Mouse (Mus musculus) layer of hippocampus, adult 18-20 months (tissue): ENCODE measurements around the gene Fbxl12. TPM values are rescaled to one million over a fixed set of nuclear protein-coding genes. Genes with fewer than 3 reads are reported as not detected.
A peak's percentile ranks its signal among the peaks of the same experiment; 100 is the strongest.
"Not testable (repeated sequence)": the region's sequence is repeated elsewhere in the genome, so short reads cannot be mapped to it uniquely, and the experiment has no call there.

Experiments
- DNase-seq, 2 experiments: peaks; one replicate each; pipeline ENCODE4 v3.0.0; 2022; ENCODE audit warnings: low spot score in 2 of 2
- total RNA-seq, 2 experiments: library from RNA; stranded (reverse); gene quantifications; 2 replicates each; pipeline ENCODE4 v1.2.3; 2021

The Fbxl12 gene
- total RNA-seq, 2 experiments from 2014 or later = 22.5 to 22.7 TPM

DNA sequence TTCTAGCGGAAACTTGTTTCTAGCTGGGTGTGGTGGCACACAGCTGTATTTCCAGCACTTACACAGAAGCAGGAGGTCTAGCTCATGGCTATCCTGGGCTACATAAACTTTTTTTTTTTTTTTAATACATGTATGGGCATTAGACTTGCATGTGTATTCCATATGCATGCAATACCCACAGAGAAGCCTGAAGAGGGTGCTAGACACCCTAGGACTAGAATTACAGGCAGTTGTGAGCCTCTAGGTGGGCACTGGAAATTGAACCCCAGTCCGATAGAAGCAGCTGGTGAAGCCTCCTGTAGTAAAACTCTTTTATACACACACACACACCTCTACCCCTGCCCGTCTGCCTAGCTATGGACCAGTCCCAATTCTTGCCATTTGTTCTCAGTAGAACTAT, 9.3 kb upstream of the Fbxl12 start:
- DNase-seq = no peak

DNA sequence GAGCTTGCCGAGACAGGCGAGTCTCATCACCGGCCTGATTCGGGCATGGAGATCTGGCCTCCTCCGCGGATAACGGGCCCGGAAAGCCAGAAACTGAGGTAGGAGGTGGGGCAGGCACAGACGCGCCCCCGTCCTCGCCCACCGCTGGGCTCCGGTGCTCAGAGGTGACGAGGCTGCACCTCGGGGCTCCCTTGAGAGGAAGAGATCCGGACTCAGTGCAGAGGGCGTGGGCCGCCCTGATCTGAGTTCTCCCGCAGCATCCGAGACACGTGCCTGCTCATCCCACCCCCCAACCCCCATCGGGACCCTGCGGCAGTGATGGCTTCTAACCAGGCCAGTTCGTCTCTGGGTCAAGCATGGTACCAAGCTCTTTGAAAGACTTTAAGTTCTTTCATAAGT, 7.7 kb upstream of the Fbxl12 start:
- no peak for DNase-seq

DNA sequence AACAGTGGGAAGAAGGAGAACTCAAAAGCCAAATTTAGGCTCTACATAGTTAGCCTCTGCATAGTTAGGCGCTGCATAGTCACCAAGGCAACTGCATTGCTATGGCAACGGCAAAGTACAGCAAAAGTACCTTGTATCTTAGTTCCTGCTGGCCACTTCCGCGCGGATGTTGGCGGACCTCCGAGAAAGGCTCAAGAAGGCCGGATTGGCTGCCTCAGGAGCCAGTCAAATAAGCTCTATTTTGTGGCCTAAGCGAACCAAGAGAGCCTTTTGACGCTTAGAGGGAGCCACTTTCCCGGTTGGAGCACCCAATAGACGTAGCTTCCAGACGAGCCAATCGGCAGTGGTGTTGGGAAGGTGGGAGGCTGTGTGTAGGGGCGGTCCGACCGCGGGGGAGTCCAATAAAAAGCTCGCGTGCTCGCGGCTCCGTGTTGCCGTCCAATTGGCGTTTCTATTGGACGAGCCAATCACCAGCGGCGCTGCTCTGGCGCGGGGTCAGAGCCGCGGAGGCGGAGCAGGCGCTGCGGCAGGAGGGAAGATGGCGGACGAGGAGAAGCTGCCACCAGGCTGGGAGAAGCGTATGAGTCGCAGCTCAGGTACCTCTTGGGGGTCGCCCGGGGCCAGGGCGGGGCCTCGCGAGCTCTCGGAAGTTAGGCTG, 7.2 kb upstream of the Fbxl12 start, which contains the start of gene Pin1:
TSS of gene Pin1 (plus strand) at position 494 of the 658 bp plus-strand sequence.
- DNase-seq = peak; percentile 100

DNA sequence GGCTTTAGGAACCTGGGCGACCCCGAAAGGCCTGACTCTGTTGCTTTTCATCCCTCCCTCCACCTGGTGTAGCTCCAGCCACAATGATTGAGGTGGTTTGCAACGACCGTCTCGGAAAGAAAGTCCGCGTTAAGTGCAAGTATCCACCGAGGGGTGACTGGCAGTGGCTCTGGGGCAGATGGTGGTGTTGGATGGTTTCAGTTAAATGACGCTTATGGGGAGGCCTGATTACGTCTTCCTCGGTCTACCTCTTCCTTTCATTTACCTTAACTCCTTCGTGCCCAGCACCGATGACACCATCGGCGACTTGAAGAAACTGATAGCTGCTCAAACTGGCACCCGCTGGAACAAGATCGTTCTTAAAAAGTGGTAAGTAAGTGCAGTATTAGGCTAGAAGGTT, 554 bp upstream of the Fbxl12 start:
- DNase-seq = peak in 1 of 2 experiments; percentile 35

DNA sequence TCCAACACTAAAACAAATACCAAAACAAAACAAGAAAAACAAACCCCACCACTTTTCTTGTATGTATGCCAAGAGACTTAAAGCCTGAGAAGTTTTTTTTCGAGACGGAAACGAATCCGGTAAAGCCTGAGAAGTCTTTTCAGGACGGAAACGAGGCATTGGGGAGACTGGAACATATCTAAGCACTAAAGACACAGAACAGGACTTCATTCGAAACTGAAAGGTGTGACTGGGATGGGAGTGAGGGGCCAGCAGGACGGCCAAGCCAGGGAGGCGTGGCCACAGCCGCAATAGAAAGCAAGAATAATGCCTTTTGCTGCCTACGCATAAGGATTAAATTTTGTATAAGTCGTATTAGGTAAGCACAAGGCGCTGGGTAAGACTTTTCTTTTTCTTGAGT, 786 bp downstream of the Fbxl12 start:
- no peak for DNase-seq

DNA sequence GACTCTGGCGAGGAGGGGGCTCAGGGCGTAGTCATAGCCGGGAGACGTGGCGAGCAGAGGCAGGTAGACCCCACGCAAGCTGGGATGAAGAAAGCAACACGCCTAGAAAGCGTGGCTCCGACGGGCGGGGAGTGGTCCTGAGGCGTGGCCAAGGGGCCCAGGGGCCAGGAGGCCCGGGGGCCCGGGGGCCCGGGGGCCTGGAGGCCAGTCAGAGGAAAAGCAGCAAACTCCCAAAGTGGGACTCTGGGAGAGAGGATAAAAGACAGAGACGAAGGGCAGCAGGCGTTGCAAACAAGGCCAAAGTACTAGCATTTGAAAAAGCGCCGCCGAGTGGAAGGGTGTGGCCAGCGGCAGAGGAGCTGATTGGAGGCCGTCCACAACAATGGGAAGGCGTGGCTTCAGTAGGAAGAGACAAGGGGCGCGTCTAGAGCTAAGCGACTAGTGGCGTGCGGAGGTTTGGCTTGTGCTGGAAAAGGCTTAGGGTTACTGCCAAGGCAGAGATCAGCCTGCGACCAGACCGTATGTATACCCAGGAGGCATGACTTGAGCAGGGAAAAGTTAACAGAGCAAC, 1.6 kb downstream of the Fbxl12 start:
- DNase-seq = peak in 1 of 2 experiments; percentile 82

DNA sequence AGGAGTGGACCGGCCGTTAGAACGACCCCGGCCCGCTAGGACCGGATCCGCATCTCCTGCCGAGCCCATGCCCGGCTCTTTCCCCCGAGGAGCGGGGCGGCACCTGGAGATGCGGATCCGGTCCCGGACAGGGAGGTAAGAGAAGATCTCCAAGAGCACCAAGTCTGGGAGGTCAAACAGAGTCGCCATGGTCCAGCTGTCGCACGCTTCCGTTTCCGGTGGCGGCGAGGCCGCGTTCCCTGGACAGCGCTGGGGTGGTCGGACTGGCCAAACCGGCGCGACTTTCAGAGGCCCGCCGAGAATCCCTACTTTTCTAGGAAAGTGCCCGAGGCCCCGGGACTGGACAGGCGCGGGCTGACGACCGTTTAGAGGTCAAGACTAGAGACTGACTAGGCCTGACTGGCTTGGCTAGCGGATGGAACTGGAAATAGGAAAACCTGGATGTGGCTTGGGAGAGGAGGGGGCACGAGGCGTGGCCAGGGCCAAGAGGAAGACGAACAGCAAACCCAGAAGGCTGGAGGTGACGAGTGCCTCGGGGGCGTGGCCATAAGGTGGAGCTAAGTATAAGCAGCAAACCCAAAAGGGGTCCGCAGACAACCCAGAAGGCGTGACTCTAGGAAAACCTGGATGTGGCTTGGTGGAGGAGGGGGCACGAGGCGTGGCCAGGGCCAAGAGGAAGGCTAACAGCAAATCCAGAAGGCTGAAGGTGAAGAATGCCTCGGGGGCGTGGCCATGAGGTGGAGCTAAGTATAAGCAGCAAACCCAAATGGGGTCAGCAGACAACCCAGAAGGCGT, 2.3 kb downstream of the Fbxl12 start, which contains the start of gene Ubl5:
TSS of gene Ubl5 (plus strand) at position 778 of the 795 bp plus-strand sequence.
- no peak for DNase-seq

DNA sequence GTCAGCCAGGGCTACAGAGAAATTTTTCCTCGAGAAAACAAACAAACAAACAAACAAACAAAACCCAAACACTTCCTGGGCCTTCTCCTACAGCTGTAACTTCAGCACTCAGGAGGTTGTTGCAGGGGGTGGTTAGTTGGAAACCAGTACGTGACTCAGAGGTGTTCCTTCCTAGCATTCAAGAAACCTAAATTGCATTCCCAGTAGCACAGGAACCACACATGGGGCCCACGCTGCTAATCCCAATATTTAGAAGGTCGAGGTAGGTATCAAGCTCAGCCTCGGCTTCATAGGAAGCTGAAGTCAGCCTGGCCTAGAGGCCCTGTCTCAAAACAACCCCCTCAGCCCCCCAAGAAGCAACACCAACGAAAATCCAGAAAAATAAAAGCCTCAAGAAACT, 3.1 kb downstream of the Fbxl12 start:
- no peak for DNase-seq

DNA sequence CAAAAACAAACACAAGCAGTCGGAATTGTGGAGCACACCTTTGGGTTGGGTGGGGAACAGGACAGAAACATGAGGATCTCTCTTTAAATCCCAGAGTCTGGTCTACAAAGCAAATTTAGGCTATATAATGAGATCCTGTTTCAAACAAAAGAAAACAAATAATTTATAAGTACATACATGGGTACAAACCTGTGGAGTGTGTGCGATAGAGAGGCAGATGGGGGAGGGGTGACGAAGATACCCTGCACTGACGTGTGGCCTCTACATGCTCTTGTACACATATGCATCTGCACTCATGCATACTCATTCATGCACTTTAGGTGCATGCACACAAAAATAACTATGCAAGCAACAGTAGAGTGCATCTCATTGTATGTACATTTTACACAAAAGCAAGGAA, 5.1 kb downstream of the Fbxl12 start:
- DNase-seq = no peak

DNA sequence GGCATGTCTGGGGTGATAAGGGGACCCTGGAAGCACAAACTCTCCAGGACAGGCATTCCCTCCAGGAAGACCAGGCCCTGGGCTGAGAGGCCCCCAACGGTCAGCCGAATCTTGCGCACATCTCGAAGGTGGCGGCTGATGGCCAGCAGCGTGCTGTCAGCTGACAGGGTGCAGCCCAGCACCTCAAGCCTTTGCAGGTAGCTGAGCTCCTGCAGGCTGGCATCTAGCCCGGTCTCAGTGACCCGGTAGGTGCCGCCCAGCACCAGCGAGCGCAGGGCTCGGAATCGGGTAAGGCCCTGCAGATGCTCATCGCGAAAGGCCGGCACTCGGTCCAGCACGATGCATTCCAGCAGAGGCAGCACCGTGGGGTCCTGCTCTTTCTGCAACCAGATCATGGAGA, 6.0 kb downstream of the Fbxl12 start:
- no peak for DNase-seq

DNA sequence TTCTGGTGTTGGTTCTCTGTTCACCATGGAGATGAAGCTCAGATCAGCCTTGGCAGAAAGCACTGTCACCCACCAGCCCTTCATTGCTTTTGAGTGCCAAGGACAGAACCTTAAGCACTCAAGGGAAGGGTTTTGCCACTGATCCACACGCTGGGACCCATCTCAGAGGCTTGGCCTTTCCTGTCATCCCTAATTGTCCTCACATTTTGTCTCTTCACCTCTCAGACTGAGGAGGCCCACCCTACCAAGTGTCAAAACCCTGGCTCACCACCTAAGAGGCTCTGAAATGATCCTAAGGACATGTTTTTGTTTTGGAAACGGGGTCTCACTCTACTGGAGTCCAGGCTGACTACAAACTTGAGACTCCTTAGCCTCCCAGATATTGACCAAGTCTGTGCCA, 7.8 kb downstream of the Fbxl12 start:
- DNase-seq = no peak

DNA sequence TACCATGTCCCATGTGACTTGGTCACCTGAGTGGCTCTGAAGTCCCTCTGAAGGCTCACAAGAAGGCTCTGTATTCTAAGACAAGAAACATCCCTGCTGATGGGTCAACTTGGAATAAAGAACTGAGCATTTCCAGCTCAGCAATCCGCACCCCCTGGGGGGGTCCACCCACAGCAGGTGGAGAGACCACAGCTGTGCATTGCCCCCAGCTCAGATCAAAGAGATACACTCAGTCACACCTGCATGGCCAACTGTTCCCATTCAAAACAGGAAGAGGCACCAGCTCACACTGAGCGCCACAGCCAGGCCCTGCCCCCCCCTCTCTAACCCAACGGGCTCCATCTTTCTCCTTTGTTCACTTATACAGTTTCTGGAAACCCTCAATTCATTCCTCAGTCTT, 8.3 kb downstream of the Fbxl12 start:
- no peak for DNase-seq

DNA sequence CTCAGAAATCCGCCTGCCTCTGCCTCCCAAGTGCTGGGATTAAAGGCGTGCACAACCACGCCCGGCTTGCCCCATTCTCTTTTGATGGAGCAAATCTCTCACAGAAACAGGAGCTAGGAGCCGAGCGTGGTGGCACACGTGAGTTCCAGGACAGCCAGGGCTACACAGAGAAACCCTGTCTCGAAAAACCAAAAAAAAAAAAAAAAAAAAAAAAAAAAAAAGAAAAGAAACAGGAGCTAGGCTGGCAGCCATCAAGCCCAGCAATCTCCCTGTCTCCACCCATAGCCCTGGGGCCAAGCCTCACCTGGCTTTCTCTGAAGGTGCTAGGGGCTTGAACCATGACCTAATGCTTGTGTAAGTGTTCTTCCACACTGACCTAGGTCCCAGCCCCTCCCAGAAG, 8.9 kb downstream of the Fbxl12 start:
- not testable (repeated sequence) for DNase-seq

DNA sequence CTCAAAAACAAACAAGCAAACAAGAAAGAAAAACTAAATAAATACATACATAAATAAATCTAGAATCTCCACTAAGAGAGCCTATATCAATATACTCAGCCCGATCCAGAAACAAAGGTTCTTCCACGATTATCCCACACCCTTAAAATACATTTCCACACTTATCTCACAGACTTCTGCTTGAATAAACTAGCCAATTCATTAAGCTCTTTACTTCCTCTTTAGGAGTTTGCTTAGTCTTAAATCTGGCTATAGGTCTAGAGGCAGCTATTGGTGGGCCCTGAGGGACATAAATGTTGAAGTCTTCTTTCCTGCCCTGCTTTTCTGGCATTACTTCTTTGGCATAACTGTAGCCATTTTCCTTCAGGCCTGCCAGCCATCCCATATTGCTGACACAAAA, 13.2 kb downstream of the Fbxl12 start:
- no peak for DNase-seq

DNA sequence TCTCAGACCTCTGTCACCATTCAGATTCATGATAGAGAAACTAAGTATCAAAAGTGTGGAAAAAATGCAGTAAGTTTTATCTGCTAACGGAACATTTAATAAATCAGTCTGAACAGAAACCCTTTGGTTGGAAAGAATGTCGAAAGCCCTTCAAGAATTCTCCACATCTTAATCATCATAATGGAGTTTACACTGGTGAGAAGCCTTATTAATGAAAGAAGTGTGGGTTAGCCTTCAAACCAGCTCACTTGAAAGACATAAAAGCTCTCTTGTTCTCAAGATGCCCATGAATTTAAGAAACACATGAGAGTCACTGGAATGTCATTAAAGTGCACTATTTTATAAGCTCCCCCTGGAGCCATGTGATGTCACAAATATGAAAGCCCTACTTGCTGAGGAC, 27.9 kb downstream of the Fbxl12 start:
- no peak for DNase-seq

DNA sequence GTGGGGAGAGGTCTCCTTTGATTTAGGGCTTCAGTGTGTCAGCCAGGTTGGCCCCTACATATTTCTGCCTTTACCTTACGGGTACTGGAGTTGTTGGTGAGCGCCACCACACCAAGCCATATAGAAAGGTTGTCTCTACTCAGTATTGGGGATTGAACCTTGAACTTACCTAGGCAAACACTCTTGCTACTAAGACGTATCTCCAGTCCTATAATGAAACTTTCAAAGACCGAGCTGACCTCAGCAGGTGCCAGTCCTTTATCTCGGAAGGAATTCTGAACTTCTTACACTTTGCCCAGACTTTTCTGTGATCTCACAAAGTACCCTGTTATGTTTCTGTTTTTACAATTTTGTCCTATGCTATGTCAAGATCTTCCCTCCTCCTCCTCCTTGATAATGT, 32.6 kb downstream of the Fbxl12 start:
- no peak for DNase-seq

DNA sequence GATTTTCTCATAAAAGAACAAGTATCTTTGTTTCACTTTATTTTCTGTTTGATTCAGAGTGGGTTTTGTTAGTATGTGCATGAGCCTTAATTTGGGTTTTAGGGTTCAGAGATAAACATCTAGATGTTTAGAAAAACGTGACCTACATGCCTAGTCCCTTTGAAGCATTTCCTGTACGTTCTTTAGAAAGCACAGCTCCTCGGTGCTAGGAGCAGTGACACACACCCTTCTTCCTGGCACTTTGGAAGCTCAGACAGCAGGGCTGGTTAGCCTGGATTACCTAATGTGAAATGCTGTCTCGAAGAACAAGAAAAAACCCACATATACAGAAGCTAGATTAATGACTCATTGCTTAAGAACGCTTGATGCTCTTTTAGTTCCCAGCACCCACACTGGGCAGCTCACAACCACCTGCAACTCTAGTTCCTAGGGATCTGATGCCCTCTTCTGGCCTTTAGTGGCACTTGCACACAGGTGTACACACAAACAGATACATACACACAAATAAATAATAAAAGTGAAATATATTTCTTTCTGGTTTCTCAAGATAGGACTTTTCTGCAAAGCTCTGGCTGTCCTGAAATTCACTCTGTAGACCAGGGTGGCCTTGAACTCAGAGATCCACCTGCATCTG, 34.6 kb downstream of the Fbxl12 start:
- no peak for DNase-seq

DNA sequence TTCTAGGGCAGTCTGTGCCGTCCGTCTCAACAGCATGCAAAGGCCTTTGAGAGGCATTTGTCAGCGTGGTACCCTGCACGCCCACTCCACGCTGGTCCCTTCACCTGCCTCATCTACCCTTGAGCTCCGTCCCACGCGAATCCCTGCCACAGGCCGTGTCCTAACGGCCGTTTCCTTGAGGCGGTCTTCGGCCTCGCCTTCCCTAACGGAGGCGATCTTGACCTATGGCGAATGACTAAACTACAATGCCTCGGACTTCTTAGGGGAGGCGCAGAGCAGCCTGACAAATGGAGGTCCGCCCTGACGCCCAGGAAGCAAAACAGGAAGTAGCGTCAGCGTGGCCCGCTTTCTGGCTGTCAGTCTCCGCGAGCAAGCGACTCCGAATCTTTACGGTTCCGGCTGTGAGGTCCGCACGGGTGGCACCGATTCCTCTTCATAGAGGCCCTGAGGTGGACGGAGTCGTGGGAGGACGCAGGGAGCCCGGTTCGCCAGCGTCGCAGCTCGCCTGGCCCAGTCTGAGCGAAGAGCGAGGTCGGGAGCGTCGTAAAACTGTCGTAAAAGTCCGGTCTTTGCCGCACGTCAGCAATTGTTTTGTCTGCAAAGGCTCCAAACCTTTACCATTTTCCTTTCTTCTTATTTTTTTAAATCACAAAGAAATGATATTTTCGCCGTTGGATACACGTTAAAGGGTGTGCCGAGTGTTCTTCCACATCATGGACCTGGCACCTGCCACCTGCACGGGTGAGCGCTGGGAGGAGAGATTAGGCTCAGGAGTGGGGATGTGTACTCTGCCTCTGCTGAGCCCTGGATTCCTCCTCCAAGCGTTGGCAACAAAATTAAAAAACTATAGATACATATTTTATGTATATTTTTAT, 37.2 kb downstream of the Fbxl12 start:
- peak; percentile 85 to 91 for DNase-seq

DNA sequence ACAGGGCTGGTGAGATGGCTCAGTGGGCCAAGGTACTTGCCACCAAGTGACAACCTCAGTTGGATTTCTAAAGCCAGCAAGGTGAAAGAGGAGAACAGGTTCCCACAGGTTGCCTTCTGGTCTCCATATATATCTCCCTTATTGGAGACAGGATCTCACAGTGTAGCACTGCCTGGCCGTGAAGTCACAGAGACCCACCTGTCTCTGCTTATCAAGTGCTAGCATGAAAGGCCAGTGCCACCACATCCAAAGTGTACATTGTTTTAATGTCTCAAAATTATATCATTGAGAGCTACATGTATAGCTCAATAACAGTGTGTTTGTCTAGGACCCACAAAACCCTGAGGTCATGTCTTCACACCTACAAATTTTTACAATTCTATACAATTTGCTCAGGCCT, 38.3 kb downstream of the Fbxl12 start:
- no peak for DNase-seq

DNA sequence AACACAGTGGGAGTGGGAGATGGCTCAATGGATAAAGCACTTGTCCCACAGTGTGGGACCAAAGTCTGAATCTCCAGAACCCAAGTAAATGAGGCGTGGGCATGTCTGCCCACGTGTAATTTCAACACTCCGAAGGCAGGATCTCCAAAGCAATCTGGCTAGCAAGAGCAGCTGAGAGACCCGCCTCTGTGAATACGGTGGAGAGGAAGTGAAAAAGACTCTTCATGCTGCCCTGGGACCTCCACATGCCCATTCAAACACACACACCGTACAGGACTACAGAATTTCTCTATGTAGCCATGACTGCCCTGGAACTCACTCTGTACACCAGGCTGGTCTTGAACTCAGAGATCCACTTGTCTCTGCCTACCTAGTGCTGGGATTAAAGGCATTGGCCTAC, 43.3 kb downstream of the Fbxl12 start:
- no peak for DNase-seq

DNA sequence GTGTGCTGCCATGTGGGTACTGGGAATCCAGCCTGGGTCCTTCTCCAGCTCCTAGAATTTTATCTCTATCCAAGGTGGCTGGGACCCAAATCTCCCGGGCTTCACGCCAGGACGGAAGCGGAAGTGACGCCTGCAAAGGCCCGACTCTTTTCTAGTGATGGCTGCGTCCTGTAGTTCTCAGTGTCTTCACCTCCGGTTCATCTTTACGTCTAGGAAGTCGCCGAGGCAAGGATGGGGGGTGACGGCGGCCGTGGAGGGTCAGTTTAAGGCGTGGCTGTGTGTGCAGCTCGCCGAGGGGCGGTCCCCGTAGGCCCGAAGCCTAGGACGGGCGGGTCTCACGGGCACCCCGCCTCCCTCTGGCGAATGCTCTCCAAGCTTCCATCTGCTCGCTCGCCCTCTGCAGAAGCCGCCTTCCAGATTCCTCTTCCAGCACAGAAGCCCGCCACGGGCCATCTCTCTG, 63.4 kb downstream of the Fbxl12 start, which contains the start of gene Zfp846:
TSS of gene Zfp846 (plus strand) at position 117 of the 460 bp plus-strand sequence.
- peak; percentile 99 to 100 for DNase-seq
